Mouse (Mus musculus) midbrain, embryonic 10.5 days (tissue): ENCODE measurements at regions not wholly inside any gene's neighbourhood (a gene's known extent, or its start where the extent isn't known, plus 50 kb on each side); places are given as distances from the start of the nearest gene placed in this dataset.

Experiments
- DNase-seq: peaks from one replicate; pipeline ENCODE4 v3.0.0-alpha.2; 2017; ENCODE audit warnings: low spot score
- H3K27ac ChIP-seq: fragments of 300-500 bp; sonication (generic); replicated peaks from 2 replicates; pipeline ENCODE4 v1.5.1; 2016; ENCODE audit warnings: mild to moderate bottlenecking
- H3K27me3 ChIP-seq: fragments of 300-500 bp; sonication (generic); 2 replicates; pipeline ENCODE4 v1.6.1; 2016; ENCODE audit warnings: low read depth, mild to moderate bottlenecking; ENCODE audit not compliant: poor library complexity, severe bottlenecking
- H3K36me3 ChIP-seq: fragments of 300-500 bp; sonication (generic); 2 replicates; pipeline ENCODE4 v1.6.1; 2016; ENCODE audit warnings: mild to moderate bottlenecking, moderate library complexity
- H3K4me1 ChIP-seq: fragments of 300-500 bp; sonication (generic); 2 replicates; pipeline ENCODE4 v1.6.1; 2016
- H3K4me3 ChIP-seq: fragments of 300-500 bp; sonication (generic); 2 replicates; pipeline ENCODE4 v1.5.1; 2016; ENCODE audit warnings: mild to moderate bottlenecking, moderate library complexity
- H3K9me3 ChIP-seq: fragments of 300-500 bp; sonication (generic); replicated peaks from 2 replicates; pipeline ENCODE4 v1.6.1; 2016; ENCODE audit warnings: mild to moderate bottlenecking
- WGBS: fragments of 180-500 bp; shearing (Covaris S2); methylation state at CpG from one replicate; pipeline ENCODE4 v1.1.7; 2016; 5-methylcytosine and 5-hydroxymethylcytosine counted together

GRCm38 (mm10) chr14:60439106-60439505 lies 66.0 kb downstream of the Amer2 start:
- Histone ChIP-seq H3K9me3 (peaks cover 5% of the 10 kb centered on the region; the same call in 1 of the 2 replicates), H3K27ac (no peak overlapping the region), H3K4me3 (no peak overlapping the region), H3K4me1 (peaks cover 9% of the 10 kb centered on the region; the same call in 1 of the 2 replicates), H3K36me3 (no peaks in the 10 kb centered on the region), H3K27me3 (peaks cover 34% of the 10 kb centered on the region)
- DNase-seq: no peak
- 62% methylated on average over 6 of the region's 6 CpGs for WGBS

- H3K9me3 ChIP-seq: peaks cover 5% of the 10 kb centered on the region; the same call in 1 of the 2 replicates
- H3K4me3 ChIP-seq: no peak overlapping the region
- no peak overlapping the region for H3K27ac ChIP-seq
- H3K27me3 ChIP-seq: peaks cover 8% of the 10 kb centered on the region; the same call in 1 of the 2 replicates
- H3K36me3 ChIP-seq: no peaks in the 10 kb centered on the region
- peaks cover 28% of the 10 kb centered on the region for H3K4me1 ChIP-seq
- no peak for DNase-seq
- 77% methylated on average over 7 of the region's 7 CpGs for WGBS
Measured at GRCm38 (mm10) chr14:60443821-60444551, 70.9 kb downstream of the Amer2 start.

- Histone ChIP-seq H3K27ac (no peak overlapping the region), H3K4me3 (no peak overlapping the region)
- 62% methylated on average over 3 of the region's 3 CpGs for WGBS
Measured at GRCm38 (mm10) chr14:60444552-60444937, 71.5 kb downstream of the Amer2 start.

GRCm38 (mm10) chr14:60446037-60446436 lies 73.0 kb downstream of the Amer2 start:
- Histone ChIP-seq H3K27ac (no peak overlapping the region; the same call in 1 of the 2 replicates), H3K9me3 (peaks cover 5% of the 10 kb centered on the region; the same call in 1 of the 2 replicates), H3K36me3 (no peaks in the 10 kb centered on the region), H3K27me3 (no peaks in the 10 kb centered on the region), H3K4me3 (no peak overlapping the region), H3K4me1 (peaks cover 44% of the 10 kb centered on the region)
- 69% methylated on average over 6 of the region's 6 CpGs for WGBS
- no peak for DNase-seq

More at GRCm38 (mm10) chr14:60444552-60444937, 71.5 kb downstream of the Amer2 start:
- Histone ChIP-seq H3K9me3 (peaks cover 5% of the 10 kb centered on the region; the same call in 1 of the 2 replicates), H3K36me3 (no peaks in the 10 kb centered on the region), H3K4me1 (peaks cover 34% of the 10 kb centered on the region), H3K27me3 (peaks cover 6% of the 10 kb centered on the region; the same call in 1 of the 2 replicates)
- no peak for DNase-seq

GRCm38 (mm10) chr14:60451216-60451615 lies 78.2 kb downstream of the Amer2 start:
- peaks cover 22% of the 10 kb centered on the region for H3K4me1 ChIP-seq
- WGBS: 90% methylated on average over 9 of the region's 9 CpGs
- no peaks in the 10 kb centered on the region for H3K9me3 ChIP-seq
- H3K4me3 ChIP-seq: no peak overlapping the region
- no peaks in the 10 kb centered on the region for H3K36me3 ChIP-seq
- H3K27ac ChIP-seq: no peak overlapping the region
- H3K27me3 ChIP-seq: no peaks in the 10 kb centered on the region
- DNase-seq: no peak

- H3K9me3 ChIP-seq: no peaks in the 10 kb centered on the region
- 86% methylated on average over 7 of the region's 7 CpGs for WGBS
- no peak overlapping the region for H3K27ac ChIP-seq
- no peak overlapping the region for H3K4me3 ChIP-seq
- H3K27me3 ChIP-seq: no peaks in the 10 kb centered on the region
- no peaks in the 10 kb centered on the region for H3K36me3 ChIP-seq
- no peak for DNase-seq
- H3K4me1 ChIP-seq: peaks cover 19% of the 10 kb centered on the region
Measured at GRCm38 (mm10) chr14:60451684-60452083, 78.6 kb downstream of the Amer2 start.

GRCm38 (mm10) chr14:60456767-60457166 lies 83.7 kb downstream of the Amer2 start:
- Histone ChIP-seq H3K4me3 (no peak overlapping the region), H3K9me3 (no peaks in the 10 kb centered on the region), H3K27me3 (no peaks in the 10 kb centered on the region), H3K27ac (no peak overlapping the region), H3K36me3 (no peaks in the 10 kb centered on the region), H3K4me1 (no peaks in the 10 kb centered on the region)
- no peak for DNase-seq
- 72% methylated on average over 9 of the region's 9 CpGs for WGBS

- H3K9me3 ChIP-seq: no peaks in the 10 kb centered on the region
- peaks cover 47% of the 10 kb centered on the region for H3K4me1 ChIP-seq
- H3K27ac ChIP-seq: peak overlapping the region; percentile 93
- H3K4me3 ChIP-seq: peak overlapping the region; percentile 64
- H3K27me3 ChIP-seq: peaks cover 18% of the 10 kb centered on the region
- peak; percentile 96 for DNase-seq
- WGBS: under 1% methylated on average over 38 of the region's 38 CpGs
- peaks cover 9% of the 10 kb centered on the region for H3K36me3 ChIP-seq
Measured at GRCm38 (mm10) chr14:60484996-60485888, 112.2 kb downstream of the Amer2 start.

GRCm38 (mm10) chr14:60485889-60486274 lies 112.8 kb downstream of the Amer2 start:
- H3K27me3 ChIP-seq: peaks cover 18% of the 10 kb centered on the region
- no peak for DNase-seq
- WGBS: 1% methylated on average over 5 of the region's 5 CpGs
- H3K36me3 ChIP-seq: peaks cover 15% of the 10 kb centered on the region
- H3K4me1 ChIP-seq: peaks cover 47% of the 10 kb centered on the region
- peak overlapping the region; percentile 64 for H3K4me3 ChIP-seq
- no peaks in the 10 kb centered on the region for H3K9me3 ChIP-seq
- peak overlapping the region; percentile 93 for H3K27ac ChIP-seq

GRCm38 (mm10) chr14:60486278-60486935 lies 113.3 kb downstream of the Amer2 start:
- H3K4me3 ChIP-seq: peak overlapping the region; percentile 64

GRCm38 (mm10) chr14:60489111-60489510 lies 116.1 kb downstream of the Amer2 start:
- H3K4me3 ChIP-seq: no peak overlapping the region
- H3K4me1 ChIP-seq: peaks cover 43% of the 10 kb centered on the region
- peaks cover 13% of the 10 kb centered on the region for H3K27me3 ChIP-seq
- H3K9me3 ChIP-seq: no peaks in the 10 kb centered on the region
- no peak overlapping the region for H3K27ac ChIP-seq
- peaks cover 26% of the 10 kb centered on the region for H3K36me3 ChIP-seq
- 91% methylated on average over 4 of the region's 4 CpGs for WGBS
- DNase-seq: no peak

More at GRCm38 (mm10) chr14:60486278-60486935, 113.3 kb downstream of the Amer2 start:
- H3K27me3 ChIP-seq: peaks cover 18% of the 10 kb centered on the region
- peaks cover 20% of the 10 kb centered on the region for H3K36me3 ChIP-seq
- 3% methylated on average over 9 of the region's 9 CpGs for WGBS
- H3K4me1 ChIP-seq: peaks cover 47% of the 10 kb centered on the region
- DNase-seq: peak; percentile 56
- H3K9me3 ChIP-seq: no peaks in the 10 kb centered on the region
- H3K27ac ChIP-seq: peak overlapping the region; percentile 93

GRCm38 (mm10) chr14:60490886-60491285 lies 117.8 kb downstream of the Amer2 start:
- DNase-seq: no peak
- Histone ChIP-seq H3K27ac (no peak overlapping the region), H3K4me3 (no peak overlapping the region), H3K36me3 (peaks cover 26% of the 10 kb centered on the region), H3K4me1 (peaks cover 25% of the 10 kb centered on the region), H3K27me3 (peaks cover 6% of the 10 kb centered on the region; the same call in 1 of the 2 replicates), H3K9me3 (no peaks in the 10 kb centered on the region)
- 88% methylated on average over 2 of the region's 2 CpGs for WGBS
